Mouse (Mus musculus) erythroblast, embryonic 14.5 days (primary cell): ENCODE results near the gene B4galnt3.

Experiments
- GATA1 ChIP-seq: IDR thresholded peaks from 2 replicates; pipeline ENCODE4 v1.6.1; 2012; ENCODE audit warnings: low read length, inconsistent platforms, mixed read lengths
- TAL1 ChIP-seq: IDR thresholded peaks from 3 replicates; pipeline ENCODE4 v1.6.1; 2012; ENCODE audit warnings: low read length, inconsistent platforms, mixed read lengths

GRCm38 (mm10) chr6:120241453-120241852, 52.9 kb downstream of the B4galnt3 start:
- no peak for TF ChIP-seq GATA1
- TF ChIP-seq TAL1 = no peak
